Mouse (Mus musculus): ENCODE results near the gene Tmem88. TPM values are rescaled to one million over a fixed set of nuclear protein-coding genes. Genes with fewer than 3 reads are reported as not detected.
A peak's percentile ranks its signal among the peaks of the same experiment; 100 is the strongest.

Gene Tmem88
- total RNA-seq, 2 experiments from 2014 or later, result 6.1 to 7.0 TPM

GRCm38 (mm10) chr11:69416509-69416908 lies 18.5 kb upstream of the Tmem88 start:
- DNase-seq, result no peak

GRCm38 (mm10) chr11:69415668-69416451 lies 17.8 kb upstream of the Tmem88 start:
- DNase-seq, result peak; percentile 80

DNA sequence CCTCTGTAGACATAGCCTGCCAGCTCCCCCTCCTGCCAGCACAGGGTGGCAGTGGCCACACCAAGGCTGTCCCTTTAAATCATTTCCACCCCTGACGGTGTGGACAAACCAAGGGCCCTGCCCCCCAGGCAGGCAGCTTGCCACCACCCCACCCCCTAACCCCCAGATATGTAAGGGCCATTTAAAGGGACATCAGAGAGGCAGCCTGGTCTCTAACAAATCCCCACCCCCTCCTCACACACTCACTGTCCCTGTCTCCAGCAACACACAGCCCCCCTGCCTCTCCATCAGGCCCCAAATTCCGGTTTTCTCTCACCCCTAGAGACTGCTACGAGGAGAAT lies 17.3 kb upstream of the Tmem88 start:
- DNase-seq, result peak; percentile 90

- DNase-seq, result peak; percentile 34
Measured at GRCm38 (mm10) chr11:69414421-69415326, 16.6 kb upstream of the Tmem88 start.

- no peak for DNase-seq
Measured at GRCm38 (mm10) chr11:69413221-69414181, 15.5 kb upstream of the Tmem88 start, which contains the start of gene Kdm6b. TSS of gene Kdm6b (minus strand) at chr11:69413675.

DNA sequence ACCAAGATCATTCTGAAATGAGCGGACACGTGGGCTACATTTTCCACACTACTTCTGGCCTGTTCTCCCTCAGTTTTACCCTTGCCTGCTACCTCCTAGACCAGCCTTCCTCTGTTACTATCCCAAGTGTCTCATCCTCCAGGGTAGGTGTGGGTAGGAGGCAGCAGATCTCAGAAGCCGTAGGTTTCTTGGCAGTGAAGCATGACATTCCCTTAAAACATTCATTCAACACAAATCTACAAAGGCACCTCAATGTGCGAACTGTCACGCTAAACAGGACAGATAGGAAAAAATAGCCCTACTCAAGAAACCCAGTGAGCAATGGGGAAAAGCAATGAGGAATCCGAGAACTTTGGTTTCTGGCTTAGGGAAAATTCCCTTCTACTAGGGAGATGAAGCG lies 14.5 kb upstream of the Tmem88 start:
- no peak for DNase-seq

GRCm38 (mm10) chr11:69411538-69412203 lies 13.6 kb upstream of the Tmem88 start:
- peak; percentile 88 for DNase-seq

DNA sequence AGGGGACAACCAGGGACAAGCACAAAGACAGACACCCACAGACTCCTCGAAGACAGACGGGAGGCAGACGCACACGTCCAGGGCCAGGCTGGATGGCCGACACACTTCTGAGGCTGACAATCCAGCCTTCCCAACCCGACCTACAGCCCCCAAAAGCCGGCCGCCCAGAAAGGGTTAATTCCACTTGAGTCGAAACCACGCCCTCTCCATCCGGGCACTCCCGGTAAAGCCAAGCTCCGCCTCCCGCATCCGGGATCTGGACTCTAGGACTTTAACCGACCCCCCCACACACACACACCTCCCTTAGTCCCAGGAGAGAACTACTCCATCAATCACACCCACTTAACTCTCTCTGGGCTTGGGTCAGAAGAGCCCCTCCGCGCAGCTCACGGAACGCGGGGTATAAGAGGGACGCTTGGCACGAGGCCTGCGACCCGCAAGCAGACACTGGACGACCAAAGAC lies 13.1 kb upstream of the Tmem88 start:
- DNase-seq, result peak; percentile 90

DNA sequence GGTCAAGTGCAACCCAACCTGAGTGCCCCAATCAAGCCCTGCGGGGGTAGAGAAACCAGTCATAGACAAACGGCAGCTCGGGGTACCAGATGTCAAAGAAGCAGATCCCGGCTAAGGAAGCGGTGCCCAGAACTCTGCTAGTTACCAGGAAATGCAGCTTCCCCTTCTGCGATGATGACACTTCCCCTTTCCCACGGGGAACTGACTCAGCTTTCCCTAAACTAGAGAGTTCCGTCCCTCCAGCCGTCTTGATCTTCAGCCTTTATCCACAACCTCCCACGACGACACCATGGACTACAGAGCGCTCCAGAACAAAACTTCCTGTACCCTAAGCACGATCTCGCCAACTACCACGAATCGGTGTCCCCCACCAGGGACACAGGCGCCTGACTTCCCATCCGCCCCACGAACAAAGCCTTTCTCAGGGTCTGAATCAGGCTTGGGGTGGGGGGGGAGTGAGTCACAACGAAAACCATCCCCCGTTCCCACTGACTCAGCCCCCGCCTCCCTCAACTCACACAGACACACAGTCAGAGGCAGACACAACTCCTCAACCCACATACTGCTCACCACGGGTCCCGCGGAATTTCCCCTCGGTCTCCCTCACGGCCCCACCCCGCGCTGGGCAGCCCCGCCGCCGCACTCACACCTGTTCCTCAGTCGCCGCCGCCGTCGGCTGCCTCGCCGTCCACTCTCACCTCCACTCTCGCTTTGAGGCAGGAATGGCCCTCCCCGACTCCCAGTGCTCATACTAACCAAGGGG lies 12.5 kb upstream of the Tmem88 start:
- DNase-seq, result peak; percentile 66

GRCm38 (mm10) chr11:69410045-69410309 lies 11.9 kb upstream of the Tmem88 start:
- DNase-seq, result no peak

- peak; percentile 75 for DNase-seq
Measured at GRCm38 (mm10) chr11:69409378-69410044, 11.5 kb upstream of the Tmem88 start.

DNA sequence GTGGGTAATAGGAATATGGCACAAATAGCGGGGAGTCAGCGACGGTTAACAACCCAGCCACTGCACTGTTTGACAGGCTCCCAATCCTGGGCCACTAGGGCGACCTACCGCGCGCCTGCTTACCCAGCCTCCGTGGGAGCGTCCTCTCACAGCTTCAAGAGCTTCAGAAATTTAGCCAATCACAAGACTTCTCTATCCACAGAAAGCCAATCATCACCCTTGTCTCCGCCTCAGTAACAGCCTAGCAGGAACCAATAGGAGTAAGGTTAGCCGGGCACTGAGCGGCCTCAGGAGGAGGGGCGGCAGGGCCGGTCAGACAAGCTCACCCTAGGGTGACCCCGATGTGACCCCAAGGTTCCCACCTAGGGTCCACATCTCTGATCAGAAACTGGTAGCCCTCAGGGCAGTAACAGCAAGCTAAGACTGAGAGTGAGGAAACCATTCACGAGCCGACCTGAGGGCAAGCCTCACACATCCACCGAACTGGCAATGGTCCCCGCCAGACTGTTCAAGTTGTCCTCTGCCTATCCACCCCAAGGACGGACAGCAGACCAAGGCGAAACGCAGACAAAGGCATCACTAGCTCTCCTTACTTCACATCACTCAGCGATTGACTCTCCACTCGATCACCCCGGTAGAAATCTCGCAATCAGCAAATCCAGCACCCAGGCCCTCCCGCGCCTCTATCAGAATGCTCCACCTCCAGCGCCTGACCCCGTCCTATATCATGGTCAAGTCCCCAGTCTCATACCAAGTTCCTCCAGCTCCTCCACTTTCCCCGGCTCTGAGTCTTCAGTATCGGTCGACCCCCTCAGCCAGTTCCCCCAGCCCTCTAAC lies 10.7 kb upstream of the Tmem88 start:
- peak; percentile 86 for DNase-seq

DNA sequence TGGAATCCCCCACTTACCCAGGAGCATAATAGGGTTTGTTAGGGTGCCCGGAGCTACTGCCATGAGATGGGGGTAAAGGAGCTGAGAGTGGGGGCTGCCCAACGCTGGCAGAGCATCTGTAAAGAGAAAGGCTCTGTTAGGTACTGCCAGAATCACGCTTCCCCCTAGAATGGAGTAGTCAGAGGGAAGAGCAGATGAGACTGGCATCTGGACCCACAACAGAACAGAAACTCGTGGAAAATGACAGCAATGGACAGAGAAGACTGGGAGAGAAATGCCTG lies 9.6 kb upstream of the Tmem88 start:
- DNase-seq, result no peak

DNA sequence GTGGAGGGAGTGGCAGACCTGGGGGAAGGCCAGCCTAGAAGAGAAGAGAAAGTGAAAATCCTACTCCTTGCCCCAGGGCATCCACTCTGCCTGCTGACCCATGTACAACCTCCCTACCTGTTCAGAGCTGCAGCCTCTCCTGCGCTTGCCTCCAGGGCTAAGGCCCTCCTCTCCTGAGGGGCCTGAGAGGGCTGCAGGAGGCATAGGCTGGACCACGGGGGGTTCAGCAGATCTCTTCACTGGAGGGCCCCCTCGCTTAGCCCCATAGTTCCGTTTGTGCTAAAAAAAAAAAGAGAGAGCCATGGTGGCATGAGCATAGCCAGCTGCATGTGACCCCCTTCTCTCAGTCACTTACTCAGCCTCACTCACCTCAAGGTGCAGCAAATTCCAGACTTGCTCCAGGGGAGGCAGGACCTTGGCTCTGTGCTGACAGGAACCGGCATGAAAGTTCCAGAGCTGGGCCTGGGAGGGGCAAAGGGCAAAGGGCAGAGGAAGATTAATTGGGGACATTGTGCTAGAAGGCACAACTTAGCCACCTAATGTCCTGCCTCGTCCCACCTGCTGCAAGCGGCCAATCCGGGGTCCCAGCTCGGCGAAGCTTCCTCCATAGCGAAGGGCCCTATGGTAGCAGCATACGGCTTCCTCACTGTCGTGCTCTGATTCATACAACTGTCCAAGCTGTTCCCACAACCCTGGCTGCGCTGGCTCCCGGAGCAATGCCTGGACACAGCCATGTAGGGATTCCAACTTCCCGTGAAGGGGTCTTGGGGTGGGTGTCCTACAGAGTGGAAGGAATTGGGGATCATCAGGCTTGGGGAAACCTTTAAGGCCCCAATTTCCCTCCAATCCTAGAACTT lies 9.1 kb upstream of the Tmem88 start:
- no peak for DNase-seq

DNA sequence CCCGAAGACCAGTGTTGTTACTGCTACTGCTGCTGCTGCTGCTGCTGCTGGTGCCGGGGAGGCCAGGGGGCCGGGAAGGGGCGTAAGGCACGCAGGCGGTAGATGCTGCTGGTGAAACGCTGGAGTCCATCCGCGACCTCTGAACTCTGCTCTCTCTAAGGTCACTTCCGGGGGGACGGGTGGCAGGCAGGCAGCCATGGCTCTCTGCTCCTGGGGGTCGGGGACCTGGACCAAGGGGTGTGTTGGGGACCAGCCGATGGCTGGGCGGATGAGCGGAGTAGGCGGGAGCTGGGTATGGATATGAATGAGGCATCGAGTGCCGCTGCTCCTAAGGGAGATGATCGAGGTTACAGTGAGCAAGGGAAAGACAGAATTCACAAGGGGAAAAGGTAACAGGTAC lies 8.2 kb upstream of the Tmem88 start:
- DNase-seq, result no peak

DNA sequence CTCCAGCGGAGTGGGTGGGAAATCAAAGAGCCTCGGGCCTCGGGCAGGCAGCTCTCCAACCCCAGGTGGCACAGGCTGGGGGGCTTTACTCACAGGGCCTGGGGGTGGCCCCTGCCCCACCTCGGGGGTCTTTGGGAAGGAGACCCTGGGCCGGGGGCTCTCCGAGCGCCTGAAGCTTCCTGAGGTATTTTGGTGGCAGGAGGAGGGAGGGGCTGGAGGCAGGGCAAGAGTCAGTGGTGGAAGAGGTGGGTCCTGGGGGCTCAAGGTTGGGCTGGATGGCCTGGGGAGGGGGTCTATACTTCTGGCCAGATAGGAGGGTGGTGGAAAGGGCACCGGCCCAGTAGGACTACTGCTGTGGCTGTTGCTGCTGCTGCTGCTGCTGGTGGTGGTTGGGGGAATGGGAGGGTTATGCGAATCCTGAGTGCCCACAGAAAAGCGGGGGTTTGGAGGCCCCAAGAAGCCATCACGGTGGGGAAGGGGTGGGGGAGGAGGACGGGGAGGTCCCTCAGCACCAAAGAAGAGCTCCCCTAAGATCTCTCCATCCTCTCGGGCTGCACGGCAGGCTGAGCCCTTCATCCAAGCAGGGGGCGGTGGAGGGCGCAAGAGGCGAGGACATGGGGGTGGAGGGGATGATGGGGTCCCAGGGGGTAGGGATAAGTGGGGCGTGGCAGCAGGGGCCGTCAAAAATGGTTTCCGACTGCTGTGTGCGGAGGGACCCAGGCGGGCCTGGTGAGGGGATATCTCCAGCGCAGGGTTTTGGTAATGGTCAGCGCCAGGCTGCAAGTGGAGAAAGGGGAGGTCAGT lies 7.6 kb upstream of the Tmem88 start:
- DNase-seq, result no peak

GRCm38 (mm10) chr11:69404595-69405396 lies 6.8 kb upstream of the Tmem88 start:
- DNase-seq, result no peak
